Mouse (Mus musculus): ENCODE data around the gene Plch2.

GRCm38 (mm10) chr4:154940156-154940555 lies 116.4 kb downstream of the Plch2 start:
- TF ChIP-seq CTCF (IDR thresholded peaks at IDR 0.05; ENCODE audit: low read depth) (no peak), EP300 (optimal IDR thresholded peaks at IDR 0.05) (no peak)

Data from stomach, postnatal 0 days (tissue).